Mouse (Mus musculus) cerebellum, postnatal 25 days (tissue): Measurements from ENCODE around the gene Myocos.
A peak's percentile ranks its signal among the peaks of the same experiment; 100 is the strongest.

Experiments
- DNase-seq, 2 experiments: peaks; one replicate each; pipeline ENCODE4 v3.0.0; 2021; ENCODE audit warnings: mixed read lengths in 2 of 2

The Myocos gene

DNA sequence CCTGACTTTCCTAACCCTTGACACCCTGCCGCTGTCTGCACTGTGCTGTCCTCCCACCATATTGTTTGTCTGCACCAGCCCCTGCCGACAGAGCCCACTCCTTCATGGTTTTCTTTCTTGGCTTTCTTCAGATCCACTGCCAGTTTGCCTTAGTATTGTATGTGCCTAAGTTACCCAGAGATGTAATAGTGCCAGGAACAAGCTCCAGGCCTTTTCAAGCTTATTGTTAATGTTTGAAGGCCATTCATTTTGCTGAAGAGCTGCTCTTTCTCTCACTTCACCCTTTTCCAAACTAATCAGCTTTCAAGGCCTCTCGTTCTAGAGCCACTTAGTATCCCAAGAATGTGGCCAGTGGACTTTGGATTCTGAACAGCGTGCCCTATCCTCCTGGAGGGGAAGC is 46.8 kb downstream of the Myocos start:
- DNase-seq = no peak

DNA sequence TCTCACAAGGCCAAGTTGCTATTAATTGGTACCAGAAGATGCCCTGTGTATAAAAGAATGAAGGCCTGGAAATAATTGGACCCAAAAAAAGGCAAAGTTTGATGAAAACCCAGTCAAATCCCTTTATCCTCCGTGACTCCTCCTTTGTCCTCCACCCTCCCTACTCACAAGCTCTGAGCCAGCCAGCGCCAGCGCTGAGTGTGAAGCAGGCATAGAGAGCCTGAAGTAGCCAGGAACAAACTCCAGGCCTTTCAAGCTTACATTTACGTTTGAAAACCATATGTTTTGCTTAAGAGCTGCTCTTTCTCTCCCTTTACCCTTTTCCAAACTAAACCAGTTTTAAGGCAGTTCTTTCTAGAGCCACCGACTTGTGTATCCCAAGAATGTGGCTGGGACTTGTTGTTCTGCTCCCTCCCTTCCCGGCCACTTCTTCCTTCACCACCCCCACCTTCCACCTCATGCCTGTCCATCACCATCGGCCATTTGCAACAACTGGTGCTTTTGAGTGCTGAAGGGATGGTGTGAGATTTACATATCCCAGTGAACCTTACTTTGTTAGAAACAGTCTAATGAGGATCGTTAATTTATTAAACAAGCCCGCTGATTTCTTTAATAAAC is 48.3 kb downstream of the Myocos start:
- DNase-seq = no peak

DNA sequence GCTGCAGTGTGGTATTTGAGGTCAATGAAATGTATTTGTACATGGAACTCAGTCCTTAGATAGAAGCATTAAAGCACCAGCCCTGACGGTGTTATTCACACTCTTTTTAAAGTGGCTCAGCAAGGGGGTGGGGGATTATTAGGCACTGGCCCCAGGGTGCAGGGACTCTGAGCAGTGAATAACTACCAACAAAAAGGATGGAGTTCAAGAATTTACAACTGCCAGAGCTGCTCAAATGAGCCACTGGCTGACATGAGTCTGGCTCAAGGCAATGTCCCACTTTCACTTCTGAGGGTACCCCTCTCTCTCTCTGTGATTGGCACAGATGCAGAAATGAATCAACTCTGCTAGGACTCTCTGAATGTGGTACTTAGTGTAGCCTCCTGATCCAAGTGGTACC is 49.9 kb downstream of the Myocos start:
- no peak for DNase-seq

DNA sequence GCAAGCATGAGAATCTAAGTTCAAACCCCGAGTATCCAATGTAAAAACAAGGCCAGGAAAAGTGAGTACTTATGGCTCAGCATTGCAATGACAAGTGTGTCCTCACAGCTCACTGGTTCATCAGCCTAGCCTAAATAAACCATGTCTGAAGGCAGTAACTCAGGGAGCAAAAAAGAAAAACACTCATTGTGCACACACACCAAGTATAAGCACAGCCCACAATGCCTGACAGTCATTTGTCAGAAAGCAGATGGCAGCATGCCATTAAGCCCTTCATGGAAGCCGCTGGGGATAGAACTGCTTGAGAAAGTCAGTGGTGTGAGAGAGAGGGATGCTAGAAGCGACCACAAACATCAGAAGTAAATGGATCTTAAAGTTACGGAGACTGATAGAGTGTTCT is 56.7 kb downstream of the Myocos start:
- DNase-seq = peak in 1 of 2 experiments; percentile 14

DNA sequence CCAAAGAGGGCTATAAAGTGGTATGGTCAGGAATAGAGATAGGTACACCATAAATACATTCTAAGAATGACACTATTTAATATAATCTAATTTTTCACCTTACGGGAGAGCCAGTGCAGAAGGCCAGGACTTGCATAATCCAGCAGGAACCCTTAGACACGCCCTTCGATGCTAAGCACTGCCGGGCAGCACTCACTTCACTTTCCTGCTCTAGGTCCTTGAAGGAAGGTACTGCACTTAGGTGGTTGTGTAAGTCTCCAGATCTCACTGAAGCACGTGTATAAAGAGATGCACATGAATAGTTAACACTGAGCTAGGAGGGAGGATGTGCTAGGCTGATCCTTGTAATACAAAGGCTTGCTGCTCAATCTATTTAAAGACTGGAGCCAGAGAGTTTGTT is 58.4 kb downstream of the Myocos start:
- no peak for DNase-seq

DNA sequence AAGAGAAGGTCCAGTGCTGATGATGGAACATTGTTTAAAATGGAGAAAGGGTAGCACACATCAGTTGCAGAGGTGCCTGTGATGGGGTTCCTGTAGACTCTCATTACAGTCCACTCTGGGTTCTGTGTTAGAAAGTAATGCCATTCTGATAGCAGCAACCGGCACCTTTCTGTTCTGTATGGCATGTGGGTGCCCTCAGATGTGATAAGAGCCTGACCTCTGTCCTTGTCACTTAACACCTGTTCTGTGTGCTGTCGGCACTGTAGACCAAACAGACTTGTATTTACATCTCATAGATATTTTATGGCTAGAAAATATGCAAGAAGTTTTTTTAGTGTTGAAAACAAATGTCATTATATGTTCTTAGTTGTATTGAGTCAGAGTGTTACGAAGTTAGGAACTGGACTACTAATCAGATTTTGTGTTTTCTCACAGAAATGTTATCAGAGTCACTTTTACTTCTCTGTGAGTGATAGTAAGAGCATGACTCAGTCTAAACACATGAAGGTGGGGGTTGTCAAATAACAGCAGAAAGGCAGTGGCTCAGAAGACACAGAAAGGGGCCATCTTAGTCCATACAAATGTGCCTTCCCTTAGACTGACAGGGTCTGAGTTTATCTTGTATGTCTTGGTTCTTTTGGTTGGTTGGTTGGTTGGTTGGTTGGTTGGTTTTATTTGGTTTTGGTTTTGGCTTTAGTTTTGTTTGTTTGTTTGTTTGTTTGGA is 60.5 kb downstream of the Myocos start:
- DNase-seq = no peak
